Mouse (Mus musculus) cerebellum, adult 2 months (tissue): Measurements from ENCODE around the gene Grin3b.

Experiments
- CTCF ChIP-seq: fragments of 200-500 bp; IDR thresholded peaks from 2 replicates; pipeline ENCODE4 v1.5.1; 2011; ENCODE audit warnings: low read depth, mild to moderate bottlenecking, control low read depth, low read length, moderate library complexity, borderline replicate concordance; ENCODE audit not compliant: insufficient read depth
- POLR2A ChIP-seq: fragments of 200-500 bp; IDR thresholded peaks from 2 replicates; pipeline ENCODE4 v1.6.1; 2011; ENCODE audit warnings: low read length, control low read depth, borderline replicate concordance; ENCODE audit not compliant: insufficient read depth

GRCm38 (mm10) chr10:79925785-79926490, 44.6 kb upstream of the Grin3b start:
- TF ChIP-seq CTCF (no peak), POLR2A (no peak)
